Mouse (Mus musculus) left cerebral cortex, postnatal 25 days (tissue): ENCODE results near the gene Gria4. TPM values are rescaled to one million over a fixed set of nuclear protein-coding genes. Genes with fewer than 3 reads are reported as not detected.
A peak's percentile ranks its signal among the peaks of the same experiment; 100 is the strongest.
"Not testable (repeated sequence)": the region's sequence is repeated elsewhere in the genome, so short reads cannot be mapped to it uniquely, and the experiment has no call there.

ENCODE experiments used
- DNase-seq, 2 experiments: peaks; one replicate each; pipeline ENCODE4 v3.0.0; 2022; ENCODE audit warnings: low spot score in 2 of 2, mixed read lengths in 1 of 2
- intact Hi-C: fragments of 180-260 bp; cut with DNase I; formaldehyde crosslinking; loops from one replicate; pipeline ENCODE4 v1.15.1; 2025
- total RNA-seq, 2 experiments: library from RNA; stranded (reverse); gene quantifications; 2 replicates each; pipeline ENCODE4 v1.2.3; 2021

Gene Gria4
- total RNA-seq, 2 experiments from 2014 or later, result 101 TPM

- intact Hi-C loops, result no loop called here
- DNase-seq, result peak in 1 of 2 experiments; percentile 26
Observed at GRCm38 (mm10) chr9:4605354-4605753, 190.7 kb downstream of the Gria4 start.

DNA sequence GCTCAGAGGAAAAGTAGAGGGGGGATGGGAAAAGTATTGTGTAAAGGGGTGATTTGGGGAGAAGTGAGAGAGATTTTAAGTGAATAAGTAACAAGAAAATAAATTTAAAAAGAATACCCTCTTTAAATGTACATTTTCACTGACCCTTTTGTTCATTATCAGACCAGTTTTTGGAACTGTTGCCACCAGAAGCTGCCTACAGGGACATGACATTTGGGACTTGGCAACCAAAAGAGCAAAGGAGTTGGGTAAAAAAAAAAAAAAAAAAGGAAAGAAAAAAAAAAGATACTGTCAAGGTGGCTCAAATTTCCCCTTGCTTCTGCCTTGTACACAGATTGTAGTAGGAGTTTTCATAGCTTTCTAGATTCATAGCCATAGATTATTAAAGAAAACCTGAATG lies 191.8 kb downstream of the Gria4 start:
- DNase-seq, result no peak
- intact Hi-C loops, result no loop called here

GRCm38 (mm10) chr9:4601788-4602187 lies 194.2 kb downstream of the Gria4 start:
- intact Hi-C loops, result no loop called here
- no peak for DNase-seq

DNA sequence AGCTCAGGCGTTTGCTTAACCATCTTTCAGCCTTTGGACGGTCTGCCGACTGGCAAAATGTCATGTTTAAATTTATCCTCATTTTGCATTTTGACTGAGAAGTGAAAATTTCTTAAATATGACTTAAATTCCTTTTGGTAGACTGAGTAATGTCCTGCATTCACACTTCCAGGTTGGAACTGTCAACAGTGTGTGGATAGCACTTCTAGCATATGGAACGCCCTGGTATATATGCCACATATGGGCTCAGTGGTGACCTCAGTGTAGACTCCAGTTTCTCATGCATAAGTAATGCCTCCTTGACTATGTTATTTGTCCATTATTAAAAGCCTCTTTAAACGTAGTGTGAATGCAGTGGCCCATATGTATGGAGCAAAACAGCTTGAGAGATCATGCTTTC lies 222.4 kb downstream of the Gria4 start:
- intact Hi-C loops, result no loop called here
- DNase-seq, result peak; percentile 6 to 86

- intact Hi-C loops, result no loop called here
- no peak for DNase-seq
Observed at GRCm38 (mm10) chr9:4555415-4555959, 240.5 kb downstream of the Gria4 start.

- DNase-seq, result peak in 1 of 2 experiments; percentile 56
- intact Hi-C loops, result loop anchor here (5.0 kb wide), 2 partner anchors 253 to 1098 kb away; no protein-coding TSS in a partner anchor
Observed at GRCm38 (mm10) chr9:4539218-4539617, 256.8 kb downstream of the Gria4 start.

DNA sequence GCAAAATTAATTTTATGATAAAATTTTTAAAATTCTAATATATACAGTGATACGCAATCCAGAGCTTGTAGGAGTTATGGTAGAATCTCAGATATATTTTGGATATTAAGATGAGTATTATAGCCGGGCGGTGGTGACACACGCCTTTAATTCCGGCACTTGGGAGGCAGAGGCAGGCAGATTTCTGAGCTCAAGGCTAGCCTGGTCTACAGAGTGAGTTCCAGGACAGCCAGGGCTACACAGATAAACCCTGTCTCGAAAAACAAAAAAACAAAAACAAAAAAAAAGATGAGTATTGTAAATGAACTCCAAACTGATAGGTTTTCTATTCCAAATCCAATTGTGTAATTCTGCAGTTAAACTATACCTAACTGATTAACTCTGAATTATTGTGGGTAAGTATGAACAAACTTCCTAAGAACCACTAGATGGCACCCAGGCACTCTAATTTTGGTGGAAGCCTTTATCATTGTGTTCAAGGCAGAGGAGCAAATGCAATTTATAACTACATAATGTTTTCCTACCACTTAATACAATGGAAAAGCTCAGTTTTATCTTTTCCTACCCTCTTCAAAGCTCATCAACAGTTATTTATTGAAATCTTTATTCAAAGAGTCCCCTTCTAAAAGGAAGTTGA lies 259.4 kb downstream of the Gria4 start:
- intact Hi-C loops, result loop anchor here (5.0 kb wide), 2 partner anchors 256 to 1101 kb away; no protein-coding TSS in a partner anchor
- DNase-seq, result peak in 1 of 2 experiments; percentile 42

DNA sequence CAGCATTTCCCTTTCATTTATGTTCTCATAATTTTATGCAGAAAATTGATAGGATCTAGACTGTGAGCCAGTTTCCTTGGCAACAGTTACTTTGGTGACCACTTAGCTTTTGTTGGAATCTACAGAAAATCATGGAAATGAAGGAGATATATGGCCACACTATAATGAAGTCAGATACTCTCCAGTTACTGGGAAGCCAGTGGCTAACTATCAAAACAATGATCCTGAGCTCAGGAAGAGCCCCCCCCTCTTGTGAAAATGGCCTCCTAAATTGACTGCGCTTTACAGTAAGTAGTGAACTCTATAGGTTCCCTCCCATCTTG lies 281.5 kb downstream of the Gria4 start:
- intact Hi-C loops, result no loop called here

DNA sequence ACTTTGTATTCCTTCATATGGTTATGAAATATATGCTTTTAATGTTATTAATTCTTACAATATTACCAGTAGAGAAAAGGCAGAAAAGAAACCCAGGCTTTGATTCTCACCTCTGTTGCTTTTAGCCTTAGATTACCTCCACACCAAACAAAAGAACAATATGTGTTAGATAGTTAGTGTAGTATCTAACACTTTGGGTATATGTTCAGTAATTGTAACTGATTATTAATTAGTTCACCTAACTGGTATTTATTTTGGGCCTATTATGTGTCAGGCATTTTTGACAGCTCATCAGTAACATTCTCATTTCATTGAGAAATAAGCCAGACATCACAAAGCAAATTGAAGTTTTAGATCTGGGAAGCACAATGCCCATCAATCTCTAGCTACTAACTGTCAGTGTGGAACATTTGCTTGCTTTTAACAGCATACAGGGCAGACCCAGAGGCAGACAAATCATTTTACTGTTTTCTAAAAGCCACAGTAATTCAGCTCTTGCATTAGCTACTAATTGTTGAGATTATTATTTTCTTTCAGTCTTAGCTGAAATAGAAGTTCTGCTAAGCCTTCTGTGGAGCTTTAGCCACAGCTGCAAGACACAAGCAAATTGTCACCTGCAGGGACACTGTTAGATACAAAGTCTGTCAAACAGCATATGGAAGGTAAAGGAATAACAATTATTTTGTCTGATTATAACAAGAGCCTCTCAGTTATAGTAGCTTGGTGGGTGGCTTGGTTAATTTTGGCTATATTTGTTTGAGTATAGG lies 282.1 kb downstream of the Gria4 start:
- DNase-seq, result peak; percentile 14 to 59
- intact Hi-C loops, result no loop called here

More for the DNA sequence above, 281.5 kb downstream of the Gria4 start:
- peak in 1 of 2 experiments; percentile 28 for DNase-seq

- intact Hi-C loops, result no loop called here
- no peak for DNase-seq
Observed at GRCm38 (mm10) chr9:4506086-4506485, 289.9 kb downstream of the Gria4 start.

DNA sequence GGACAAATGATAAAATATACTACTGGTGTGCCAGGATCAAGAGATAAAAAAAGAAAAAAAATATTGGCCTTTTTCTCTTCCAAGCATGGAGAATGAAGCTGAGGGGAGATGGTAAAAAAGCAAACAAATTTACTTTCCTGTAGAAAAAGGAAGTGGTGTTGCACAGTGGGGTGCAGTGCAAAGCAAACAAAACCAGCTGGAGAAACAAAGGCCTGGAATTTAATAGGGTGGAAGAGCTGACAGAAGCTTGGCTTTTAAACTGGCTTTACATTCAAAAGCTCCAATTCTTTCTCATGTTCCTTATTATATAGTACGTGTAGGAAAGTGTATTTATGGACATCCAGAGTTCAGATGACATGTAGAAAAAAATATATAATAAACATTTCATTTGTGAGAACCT lies 290.9 kb downstream of the Gria4 start:
- intact Hi-C loops, result no loop called here

GRCm38 (mm10) chr9:4486428-4486827 lies 309.6 kb downstream of the Gria4 start:
- no peak for DNase-seq
- intact Hi-C loops, result no loop called here

More for the DNA sequence above, 290.9 kb downstream of the Gria4 start:
- no peak for DNase-seq

GRCm38 (mm10) chr9:4484502-4484901 lies 311.5 kb downstream of the Gria4 start:
- DNase-seq, result no peak
- intact Hi-C loops, result no loop called here

DNA sequence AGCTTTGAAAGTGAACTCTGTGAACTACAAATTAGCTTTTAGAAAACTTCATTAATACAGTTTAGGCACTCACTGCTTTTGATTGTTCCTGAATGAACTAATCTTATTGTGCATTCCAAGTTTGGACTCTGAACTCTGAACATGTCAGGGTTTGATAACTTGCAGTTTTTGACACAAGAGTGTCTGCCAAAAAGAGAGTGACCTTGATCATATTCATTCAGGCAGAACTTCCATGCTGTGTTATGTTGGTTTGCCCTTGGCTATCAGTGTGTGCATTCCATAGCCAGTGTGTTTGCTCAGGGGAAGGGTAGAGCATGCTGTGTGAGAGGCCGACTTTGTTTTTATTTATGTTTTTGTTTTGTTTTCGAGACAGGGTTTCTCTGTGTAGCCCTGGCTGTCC lies 325.2 kb downstream of the Gria4 start:
- intact Hi-C loops, result no loop called here
- no peak for DNase-seq

- intact Hi-C loops, result no loop called here
- no peak for DNase-seq
Observed at GRCm38 (mm10) chr9:4459456-4460070, 336.5 kb downstream of the Gria4 start.

- intact Hi-C loops, result no loop called here
- DNase-seq, result peak in 1 of 2 experiments; percentile 34
Observed at GRCm38 (mm10) chr9:4458193-4458592, 337.8 kb downstream of the Gria4 start.

- DNase-seq, result no peak
- intact Hi-C loops, result no loop called here
Observed at GRCm38 (mm10) chr9:4457644-4458043, 338.4 kb downstream of the Gria4 start.

DNA sequence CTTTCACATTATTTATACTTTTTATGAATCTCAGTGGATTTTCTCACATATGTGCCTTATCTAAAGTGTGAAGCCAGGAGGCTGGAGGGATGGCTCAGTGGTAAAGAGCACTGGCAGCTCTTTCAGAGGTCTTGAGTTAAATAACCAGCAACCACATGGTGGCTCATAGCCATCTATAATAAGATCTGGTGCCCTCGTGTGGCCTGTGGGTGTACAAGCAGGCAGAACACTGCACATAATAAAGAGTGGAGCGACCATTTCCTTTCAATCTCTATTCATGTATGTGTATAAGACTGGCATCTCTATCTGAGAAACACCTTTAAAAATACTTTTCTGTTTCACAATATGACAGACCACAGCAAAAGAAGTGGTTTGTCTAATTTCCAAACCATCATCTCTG lies 353.1 kb downstream of the Gria4 start:
- DNase-seq, result peak in 1 of 2 experiments; percentile 19
- intact Hi-C loops, result no loop called here

- intact Hi-C loops, DNase-seq: not testable (repeated sequence)
Observed at GRCm38 (mm10) chr9:4400801-4401200, 395.2 kb downstream of the Gria4 start.

DNA sequence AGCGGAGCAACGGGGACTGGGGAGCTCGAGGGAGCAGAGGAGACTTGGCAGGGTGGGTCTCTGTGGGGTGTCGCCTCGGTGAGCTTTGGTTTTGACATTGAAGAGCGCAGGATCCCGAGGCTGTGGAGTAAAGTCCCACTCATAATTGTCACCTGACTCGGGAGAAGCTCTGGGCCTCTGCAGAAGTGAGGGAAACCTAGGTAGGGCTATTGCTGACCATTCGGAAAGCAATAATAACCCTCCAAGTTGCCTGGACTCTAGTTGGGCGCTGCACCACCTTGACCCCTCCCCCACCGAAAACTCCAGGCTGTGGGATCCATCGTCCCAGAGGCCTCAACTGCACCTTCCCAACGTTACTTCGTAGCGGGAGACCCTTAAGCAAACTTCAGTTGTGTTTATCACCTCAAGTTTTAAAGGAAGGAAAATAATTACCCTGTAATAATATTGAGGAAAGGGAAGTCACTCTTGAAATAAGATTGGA lies 419.4 kb downstream of the Gria4 start:
- DNase-seq, result no peak
- intact Hi-C loops, result loop anchor here (2.0 kb wide), 1 partner anchor 68 kb away; the partner anchor contains the start of genes Aasdhppt and Kbtbd3
